Mouse (Mus musculus) layer of hippocampus, adult 9-10 months (tissue): ENCODE results near the gene Unc13a.

Experiments
- DNase-seq: peaks from one replicate; pipeline ENCODE4 v3.0.0; 2022; ENCODE audit warnings: low spot score

Gene Unc13a

GRCm38 (mm10) chr8:71665331-71666130 lies 6.0 kb downstream of the Unc13a start:
- no peak for DNase-seq

- peak; percentile 83 for DNase-seq
These were observed 11.0 kb downstream of the Unc13a start for GRCm38 (mm10) chr8:71660325-71661120.

- no peak for DNase-seq
These were observed 11.8 kb downstream of the Unc13a start for GRCm38 (mm10) chr8:71659751-71660150.

GRCm38 (mm10) chr8:71658515-71659049 lies 13.0 kb downstream of the Unc13a start:
- no peak for DNase-seq

- no peak for DNase-seq
These were observed 13.7 kb downstream of the Unc13a start for GRCm38 (mm10) chr8:71657816-71658215.

GRCm38 (mm10) chr8:71654600-71654999 lies 17.0 kb downstream of the Unc13a start:
- no peak for DNase-seq

GRCm38 (mm10) chr8:71645510-71645909 lies 26.0 kb downstream of the Unc13a start:
- no peak for DNase-seq

- DNase-seq, result no peak
These were observed 32.2 kb downstream of the Unc13a start for GRCm38 (mm10) chr8:71639318-71639717.

- no peak for DNase-seq
These were observed 33.2 kb downstream of the Unc13a start for GRCm38 (mm10) chr8:71638321-71638720.

GRCm38 (mm10) chr8:71637149-71638095 lies 34.1 kb downstream of the Unc13a start:
- no peak for DNase-seq

- no peak for DNase-seq
These were observed 37.4 kb downstream of the Unc13a start for GRCm38 (mm10) chr8:71633981-71634667.

- DNase-seq, result no peak
These were observed 38.4 kb downstream of the Unc13a start for GRCm38 (mm10) chr8:71633164-71633563.

GRCm38 (mm10) chr8:71631897-71632296 lies 39.7 kb downstream of the Unc13a start:
- DNase-seq, result no peak

- no peak for DNase-seq
These were observed 40.8 kb downstream of the Unc13a start for GRCm38 (mm10) chr8:71630761-71631160.

GRCm38 (mm10) chr8:71629781-71630212 lies 41.8 kb downstream of the Unc13a start:
- no peak for DNase-seq

- peak; percentile 81 for DNase-seq
These were observed 42.4 kb downstream of the Unc13a start for GRCm38 (mm10) chr8:71629096-71629697.

GRCm38 (mm10) chr8:71628396-71629095 lies 43.0 kb downstream of the Unc13a start:
- no peak for DNase-seq

- DNase-seq, result no peak
These were observed 44.1 kb downstream of the Unc13a start for GRCm38 (mm10) chr8:71627265-71628099.

GRCm38 (mm10) chr8:71626753-71627152 lies 44.8 kb downstream of the Unc13a start:
- DNase-seq, result no peak
